Comparison of ENCODE assay signal across 28 mouse cellular contexts in genomic region chr1:91407819-91408218, GRCm38 (mm10). TPM values are rescaled to one million over a fixed set of nuclear protein-coding genes. Genes with fewer than 3 reads are reported as not detected.
"Had no signal": no experiment of that assay in that cellular context is flagged by ENCODE, and none has a peak within 500 bp of the region (broad histone marks: within the 10 kb centered on the region; RNA-seq: fewer than 3 reads in every experiment).

No protein-coding gene starts in this region.

- H3K36me3 ChIP-seq: heart, embryonic 15.5 days; hindbrain, embryonic 15.5 days; kidney, embryonic 15.5 days; limb, embryonic 13.5 days; limb, embryonic 15.5 days; liver, embryonic 12.5 days had no signal

- H3K27me3 ChIP-seq: heart, embryonic 15.5 days; hindbrain, embryonic 15.5 days; kidney, embryonic 15.5 days had no signal

- H3K27ac ChIP-seq: heart, adult 2 months; heart, embryonic 13.5 days; heart, embryonic 15.5 days; hindbrain, embryonic 13.5 days; hindbrain, embryonic 15.5 days; hindbrain, postnatal 0 days; kidney, embryonic 15.5 days; kidney, postnatal 0 days; limb, embryonic 13.5 days; limb, embryonic 15.5 days; liver, embryonic 12.5 days; liver, embryonic 14.5 days had no signal

- DNase-seq: heart, adult 11 months; heart, adult 2 months; heart, postnatal 14 days; heart, postnatal 36 days; kidney, adult 11 months; kidney, adult 2 months; kidney, adult 9 months; kidney, postnatal 14 days; kidney, postnatal 36 days; layer of hippocampus, adult 9-11 months; layer of hippocampus, postnatal 36 days; left cerebral cortex, postnatal 4 days had no signal

- ATAC-seq: hindbrain, postnatal 0 days; intestine, embryonic 16.5 days; liver, embryonic 12.5 days had no signal

- H3K4me3 ChIP-seq: heart, adult 2 months; heart, embryonic 13.5 days; heart, embryonic 15.5 days; hindbrain, embryonic 13.5 days; hindbrain, embryonic 15.5 days; kidney, embryonic 15.5 days; limb, embryonic 13.5 days; limb, embryonic 15.5 days; liver, embryonic 12.5 days had no signal

RNA-seq across cellular contexts. Expression of gene Erfe, which starts 41.6 kb away (rescaled TPM):
- total RNA-seq: heart, postnatal 36 days; layer of hippocampus, adult 18-20 months; layer of hippocampus, adult 8-10 months; layer of hippocampus, postnatal 36 days; liver, adult 2 months had no signal
- polyA plus RNA-seq: liver, adult 2 months had no signal

RNA-seq across cellular contexts. Expression of gene Klhl30, which starts 57.0 kb away (rescaled TPM):
- total RNA-seq: layer of hippocampus, adult 8-10 months; layer of hippocampus, postnatal 36 days; left cerebral cortex, postnatal 10 days; left cerebral cortex, postnatal 4 days; liver, adult 2 months had no signal
- polyA plus RNA-seq: liver, adult 2 months; liver, embryonic 12.5 days had no signal
